Mouse (Mus musculus): ENCODE measurements around the gene Svop. TPM values are rescaled to one million over a fixed set of nuclear protein-coding genes. Genes with fewer than 3 reads are reported as not detected.
A peak's percentile ranks its signal among the peaks of the same experiment; 100 is the strongest.

The Svop gene
- polyA plus RNA-seq, 1 experiment from 2014 or later: 26.7 TPM

DNA sequence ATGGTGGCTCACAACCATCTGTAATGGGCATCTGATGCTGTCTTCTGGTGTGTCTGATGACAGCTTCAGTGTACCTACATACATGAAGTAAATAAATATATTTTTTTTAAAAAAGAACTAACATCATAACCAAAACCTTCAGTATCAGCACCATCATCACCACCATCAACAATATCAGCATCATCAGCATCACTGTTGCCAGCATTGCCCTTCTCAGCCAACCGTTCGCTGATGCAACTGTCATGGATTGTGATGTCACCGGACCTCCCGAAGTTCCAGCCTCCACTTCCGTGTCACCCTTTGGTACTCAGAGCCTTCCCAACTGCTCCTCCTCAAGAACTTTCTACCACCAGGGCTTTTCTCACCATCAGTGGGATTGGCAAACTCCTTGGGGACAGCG lies 26.2 kb downstream of the Svop start, which contains the start of gene Usp30:
Gene Usp30, plus strand, starts transcription at position 301 of the 400 bp plus-strand sequence.
- WGBS: 90% methylated on average over 6 of the region's 6 CpGs
- H3K36me3 ChIP-seq (ENCODE audit: control insufficient read depth, insufficient read depth, low read length): no peaks in the 10 kb centered on the region
- ATAC-seq (ENCODE audit: low FRiP score): no peak
- H3K27ac ChIP-seq (ENCODE audit: low read depth, low read length): no peak within 1 kb of the TSS
- H3K9me3 ChIP-seq (ENCODE audit: control insufficient read depth, low read length): no peaks in the 10 kb centered on the region
- no peak within 1 kb of the TSS for H3K9ac ChIP-seq (ENCODE audit: low read depth, low read length)
- H3K4me3 ChIP-seq (ENCODE audit: low read depth, low read length): no peak within 1 kb of the TSS
- no peak within 1 kb of the TSS for H3K4me2 ChIP-seq (replicated peaks; ENCODE audit: low read depth, low read length)
- no peak for DNase-seq (ENCODE audit: low spot score)
- H3K27me3 ChIP-seq (ENCODE audit: control insufficient read depth, insufficient read depth, low read length): no peaks in the 10 kb centered on the region
- H3K4me1 ChIP-seq (replicated peaks; ENCODE audit: control insufficient read depth, insufficient read depth, low read length): no peaks in the 10 kb centered on the region

DNA sequence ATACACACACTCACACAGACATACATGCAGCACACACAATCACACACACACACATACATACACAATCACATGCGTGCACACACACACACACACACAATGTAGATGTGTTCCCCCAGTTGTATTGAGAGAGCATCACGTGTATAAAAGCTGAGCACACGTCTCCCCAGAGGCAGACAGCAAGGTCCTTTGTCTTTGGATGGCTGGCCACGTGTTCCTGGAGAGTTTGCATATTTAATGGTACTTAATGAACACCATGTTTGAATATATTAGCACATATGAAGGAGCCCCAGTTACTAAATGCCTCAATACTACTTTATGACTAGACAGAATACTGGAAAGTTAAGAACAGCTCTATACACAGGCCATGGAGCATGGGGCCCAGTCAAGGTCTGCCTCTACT lies 27.4 kb downstream of the Svop start:
- Histone ChIP-seq H3K9ac (ENCODE audit: low read depth, low read length) (no peak overlapping the region), H3K27me3 (ENCODE audit: control insufficient read depth, insufficient read depth, low read length) (no peaks in the 10 kb centered on the region), H3K36me3 (ENCODE audit: control insufficient read depth, insufficient read depth, low read length) (no peaks in the 10 kb centered on the region), H3K9me3 (ENCODE audit: control insufficient read depth, low read length) (no peaks in the 10 kb centered on the region), H3K4me2 (replicated peaks; ENCODE audit: low read depth, low read length) (no peak overlapping the region), H3K4me1 (replicated peaks; ENCODE audit: control insufficient read depth, insufficient read depth, low read length) (no peaks in the 10 kb centered on the region), H3K4me3 (ENCODE audit: low read depth, low read length) (no peak overlapping the region), H3K27ac (ENCODE audit: low read depth, low read length) (no peak overlapping the region)
- WGBS: 75% methylated on average over 4 of the region's 4 CpGs
- no peak for ATAC-seq (ENCODE audit: low FRiP score)
- no peak for DNase-seq (ENCODE audit: low spot score)

DNA sequence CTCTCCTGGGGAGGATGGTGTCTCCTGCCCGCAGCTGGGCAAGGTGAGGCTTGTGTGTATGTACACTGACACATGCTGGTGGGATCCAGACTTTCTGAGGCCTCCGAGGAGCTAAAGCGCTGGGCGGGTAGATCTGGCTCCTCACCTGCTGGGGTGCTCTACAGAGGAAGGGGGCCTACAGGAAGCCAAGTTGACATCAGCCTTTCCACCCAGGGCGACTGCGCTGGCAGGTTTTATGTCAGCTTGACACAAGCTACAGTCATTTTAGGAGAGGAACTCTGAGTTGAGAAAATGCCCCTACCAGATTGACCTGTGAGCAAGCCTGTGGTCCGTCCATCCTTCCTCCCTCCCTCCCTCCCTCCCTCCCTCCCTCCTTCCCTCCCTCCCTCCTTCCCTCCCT lies 29.7 kb downstream of the Svop start:
- Histone ChIP-seq H3K9ac (ENCODE audit: low read depth, low read length) (no peak overlapping the region), H3K9me3 (ENCODE audit: control insufficient read depth, low read length) (no peaks in the 10 kb centered on the region), H3K27me3 (ENCODE audit: control insufficient read depth, insufficient read depth, low read length) (no peaks in the 10 kb centered on the region), H3K4me3 (ENCODE audit: low read depth, low read length) (no peak overlapping the region), H3K27ac (ENCODE audit: low read depth, low read length) (no peak overlapping the region), H3K36me3 (ENCODE audit: control insufficient read depth, insufficient read depth, low read length) (no peaks in the 10 kb centered on the region), H3K4me1 (replicated peaks; ENCODE audit: control insufficient read depth, insufficient read depth, low read length) (no peaks in the 10 kb centered on the region), H3K4me2 (replicated peaks; ENCODE audit: low read depth, low read length) (no peak overlapping the region)
- DNase-seq (ENCODE audit: low spot score) (no peak), ATAC-seq (ENCODE audit: low FRiP score) (no peak)
- 59% methylated on average over 6 of the region's 7 CpGs for WGBS

DNA sequence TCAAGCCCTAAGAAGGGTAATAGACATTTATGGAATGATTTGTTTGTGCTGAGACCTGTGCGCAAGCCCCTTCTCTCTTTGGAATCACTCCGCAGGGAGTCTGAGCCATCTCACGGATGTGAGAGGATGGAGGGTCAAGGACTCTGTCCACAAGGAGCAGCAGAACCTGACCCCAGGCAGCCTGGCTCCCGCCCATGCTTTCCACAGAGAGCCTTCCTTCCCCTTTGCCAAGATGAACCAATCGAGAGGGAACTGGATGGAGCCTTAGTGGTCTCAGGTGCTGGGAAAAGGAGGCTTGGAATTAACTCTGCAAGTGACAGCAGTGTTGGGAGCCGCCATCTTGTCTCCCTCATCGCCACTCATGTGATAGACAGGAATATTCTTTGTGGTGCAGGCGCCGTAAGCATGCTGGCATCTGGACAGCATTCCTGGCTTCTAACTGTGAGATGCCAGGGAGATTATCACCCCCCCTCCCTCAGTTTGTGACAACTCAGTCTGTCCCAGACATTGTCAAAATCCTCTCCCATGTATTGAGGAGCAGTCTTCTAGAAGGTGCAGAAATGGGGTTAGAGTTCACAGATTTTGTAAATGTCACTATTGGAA lies 34.1 kb downstream of the Svop start:
- H3K4me2 ChIP-seq (replicated peaks; ENCODE audit: low read depth, low read length): no peak overlapping the region
- no peak for DNase-seq (ENCODE audit: low spot score)
- H3K4me3 ChIP-seq (ENCODE audit: low read depth, low read length): no peak overlapping the region
- no peaks in the 10 kb centered on the region for H3K4me1 ChIP-seq (replicated peaks; ENCODE audit: control insufficient read depth, insufficient read depth, low read length)
- H3K27ac ChIP-seq (ENCODE audit: low read depth, low read length): no peak overlapping the region
- no peaks in the 10 kb centered on the region for H3K36me3 ChIP-seq (ENCODE audit: control insufficient read depth, insufficient read depth, low read length)
- no peak for ATAC-seq (ENCODE audit: low FRiP score)
- H3K9me3 ChIP-seq (ENCODE audit: control insufficient read depth, low read length): no peaks in the 10 kb centered on the region
- no peak overlapping the region for H3K9ac ChIP-seq (ENCODE audit: low read depth, low read length)
- WGBS: 81% methylated on average over 9 of the region's 9 CpGs
- no peaks in the 10 kb centered on the region for H3K27me3 ChIP-seq (ENCODE audit: control insufficient read depth, insufficient read depth, low read length)

DNA sequence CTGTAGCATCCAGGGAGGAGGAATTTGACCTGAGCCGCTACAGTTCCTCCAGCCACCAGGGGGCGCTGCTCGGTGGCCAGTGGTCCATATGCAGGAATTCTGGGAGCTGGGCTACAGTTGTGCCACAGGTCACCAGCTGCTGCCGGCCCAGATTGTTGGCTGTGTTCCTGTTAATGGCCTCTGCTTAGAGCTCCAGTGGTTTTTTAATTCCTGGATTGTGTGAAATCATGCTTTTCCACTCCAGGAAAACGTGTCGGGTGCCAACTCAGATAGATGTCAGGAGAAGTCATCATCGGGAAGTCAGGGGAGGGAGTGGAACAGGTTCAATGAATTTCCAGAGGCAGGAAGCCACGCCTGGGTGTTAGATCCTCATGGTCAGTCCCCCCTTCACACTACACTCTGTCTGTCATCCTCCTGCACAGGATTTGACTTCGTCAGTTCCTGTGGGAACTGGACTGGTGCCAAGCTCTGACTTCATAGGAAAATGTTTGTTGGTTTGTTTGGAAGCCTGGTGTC lies 39.1 kb downstream of the Svop start:
- ATAC-seq (ENCODE audit: low FRiP score): no peak

DNA sequence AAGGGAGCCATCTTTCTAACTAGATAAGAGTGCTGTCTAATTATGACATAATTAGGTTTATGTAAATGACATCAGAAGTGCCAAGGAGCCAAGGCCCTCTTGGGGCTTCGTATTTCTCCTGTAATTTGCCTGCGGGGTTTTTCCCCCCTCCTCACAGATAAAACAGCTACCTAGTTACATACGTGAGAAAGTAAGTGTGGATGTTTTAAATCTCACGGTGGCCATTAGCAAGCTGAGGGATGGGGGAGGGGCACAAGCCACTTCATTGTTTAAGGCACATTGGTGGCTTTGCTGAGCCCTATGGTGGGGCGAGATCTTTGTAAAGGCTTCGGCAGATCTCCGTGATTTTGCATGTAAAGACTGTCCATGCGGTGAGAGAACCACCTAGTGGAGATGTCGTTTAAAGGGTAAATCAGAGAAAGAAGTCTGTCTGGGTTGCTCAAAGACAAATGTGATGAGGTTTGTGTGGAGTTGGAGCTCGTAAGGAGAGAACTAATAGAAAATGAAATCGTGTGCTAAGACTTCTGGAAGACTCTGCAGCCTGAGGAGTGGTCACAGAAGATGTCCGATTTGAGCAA lies 42.5 kb downstream of the Svop start:
- 61% methylated on average over 12 of the region's 12 CpGs for WGBS
- H3K9ac ChIP-seq (ENCODE audit: low read depth, low read length): no peak overlapping the region

More for the DNA sequence above, 39.1 kb downstream of the Svop start:
- no peaks in the 10 kb centered on the region for H3K4me1 ChIP-seq (replicated peaks; ENCODE audit: control insufficient read depth, insufficient read depth, low read length)
- WGBS: 39% methylated on average over 9 of the region's 9 CpGs
- H3K36me3 ChIP-seq (ENCODE audit: control insufficient read depth, insufficient read depth, low read length): no peaks in the 10 kb centered on the region
- H3K27me3 ChIP-seq (ENCODE audit: control insufficient read depth, insufficient read depth, low read length): no peaks in the 10 kb centered on the region
- H3K9ac ChIP-seq (ENCODE audit: low read depth, low read length): no peak overlapping the region
- no peaks in the 10 kb centered on the region for H3K9me3 ChIP-seq (ENCODE audit: control insufficient read depth, low read length)
- H3K4me3 ChIP-seq (ENCODE audit: low read depth, low read length): no peak overlapping the region
- H3K27ac ChIP-seq (ENCODE audit: low read depth, low read length): no peak overlapping the region
- no peak overlapping the region for H3K4me2 ChIP-seq (replicated peaks; ENCODE audit: low read depth, low read length)
- DNase-seq (ENCODE audit: low spot score): peak; percentile 85

DNA sequence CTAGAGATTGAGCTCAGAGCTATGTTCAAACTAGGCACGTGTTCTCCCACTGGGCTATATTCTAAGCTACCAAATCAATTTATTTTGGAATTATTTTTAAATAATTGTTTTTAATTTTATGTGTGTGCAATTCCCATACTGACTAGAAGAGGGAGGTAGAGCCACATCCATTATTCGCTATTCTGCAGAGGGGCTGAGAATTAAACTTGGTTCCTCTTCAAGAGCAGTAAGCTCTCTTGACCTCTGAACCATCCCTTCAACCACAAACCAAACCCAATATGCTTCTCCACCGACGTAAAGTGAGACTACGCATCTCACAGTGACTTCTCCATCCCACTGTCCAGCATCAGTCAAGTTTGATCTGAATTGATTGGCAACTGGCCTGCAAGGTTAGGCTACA lies 44.2 kb downstream of the Svop start:
- Histone ChIP-seq H3K27me3 (ENCODE audit: control insufficient read depth, insufficient read depth, low read length) (no peaks in the 10 kb centered on the region; the same call in 1 of the 2 replicates), H3K9me3 (ENCODE audit: control insufficient read depth, low read length) (no peaks in the 10 kb centered on the region), H3K4me2 (replicated peaks; ENCODE audit: low read depth, low read length) (no peak overlapping the region), H3K27ac (ENCODE audit: low read depth, low read length) (no peak overlapping the region), H3K9ac (ENCODE audit: low read depth, low read length) (no peak overlapping the region), H3K4me3 (ENCODE audit: low read depth, low read length) (no peak overlapping the region), H3K4me1 (replicated peaks; ENCODE audit: control insufficient read depth, insufficient read depth, low read length) (no peaks in the 10 kb centered on the region), H3K36me3 (ENCODE audit: control insufficient read depth, insufficient read depth, low read length) (no peaks in the 10 kb centered on the region)
- ATAC-seq (ENCODE audit: low FRiP score): no peak
- WGBS: 87% methylated on average over 5 of the region's 5 CpGs
- no peak for DNase-seq (ENCODE audit: low spot score)

More for the DNA sequence above, 42.5 kb downstream of the Svop start:
- no peak overlapping the region for H3K27ac ChIP-seq (ENCODE audit: low read depth, low read length)
- no peaks in the 10 kb centered on the region for H3K4me1 ChIP-seq (replicated peaks; ENCODE audit: control insufficient read depth, insufficient read depth, low read length)
- H3K4me2 ChIP-seq (replicated peaks; ENCODE audit: low read depth, low read length): no peak overlapping the region
- DNase-seq (ENCODE audit: low spot score) (no peak), ATAC-seq (ENCODE audit: low FRiP score) (no peak)
- H3K27me3 ChIP-seq (ENCODE audit: control insufficient read depth, insufficient read depth, low read length): no peaks in the 10 kb centered on the region; the same call in 1 of the 2 replicates
- H3K4me3 ChIP-seq (ENCODE audit: low read depth, low read length): no peak overlapping the region
- no peaks in the 10 kb centered on the region for H3K36me3 ChIP-seq (ENCODE audit: control insufficient read depth, insufficient read depth, low read length)
- H3K9me3 ChIP-seq (ENCODE audit: control insufficient read depth, low read length): no peaks in the 10 kb centered on the region

DNA sequence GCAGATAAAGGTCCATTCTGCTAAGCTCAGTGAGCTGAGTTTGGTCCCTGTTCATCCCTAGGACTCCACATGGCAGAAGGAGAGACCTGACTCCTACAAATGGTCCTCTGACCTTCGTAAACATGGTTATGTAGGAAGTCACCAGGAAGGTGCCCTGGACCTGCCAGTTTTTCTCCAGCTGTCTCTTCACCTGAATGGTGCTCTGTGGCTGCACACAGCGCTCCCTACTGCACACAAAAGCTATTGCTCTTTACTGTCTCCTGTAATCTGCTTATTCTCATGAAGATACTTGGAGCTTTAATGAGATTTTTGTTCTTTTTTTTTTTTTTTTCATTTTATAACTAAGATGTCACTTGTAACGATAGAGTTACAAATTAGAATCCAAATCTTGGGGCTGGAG lies 44.8 kb downstream of the Svop start:
- Histone ChIP-seq H3K36me3 (ENCODE audit: control insufficient read depth, insufficient read depth, low read length) (no peaks in the 10 kb centered on the region), H3K4me2 (replicated peaks; ENCODE audit: low read depth, low read length) (no peak overlapping the region), H3K9ac (ENCODE audit: low read depth, low read length) (no peak overlapping the region), H3K4me1 (replicated peaks; ENCODE audit: control insufficient read depth, insufficient read depth, low read length) (no peaks in the 10 kb centered on the region), H3K27me3 (ENCODE audit: control insufficient read depth, insufficient read depth, low read length) (no peaks in the 10 kb centered on the region; the same call in 1 of the 2 replicates), H3K4me3 (ENCODE audit: low read depth, low read length) (no peak overlapping the region), H3K9me3 (ENCODE audit: control insufficient read depth, low read length) (no peaks in the 10 kb centered on the region), H3K27ac (ENCODE audit: low read depth, low read length) (no peak overlapping the region)
- WGBS: 61% methylated on average over 3 of the region's 3 CpGs
- ATAC-seq (ENCODE audit: low FRiP score) (no peak), DNase-seq (ENCODE audit: low spot score) (no peak)

DNA sequence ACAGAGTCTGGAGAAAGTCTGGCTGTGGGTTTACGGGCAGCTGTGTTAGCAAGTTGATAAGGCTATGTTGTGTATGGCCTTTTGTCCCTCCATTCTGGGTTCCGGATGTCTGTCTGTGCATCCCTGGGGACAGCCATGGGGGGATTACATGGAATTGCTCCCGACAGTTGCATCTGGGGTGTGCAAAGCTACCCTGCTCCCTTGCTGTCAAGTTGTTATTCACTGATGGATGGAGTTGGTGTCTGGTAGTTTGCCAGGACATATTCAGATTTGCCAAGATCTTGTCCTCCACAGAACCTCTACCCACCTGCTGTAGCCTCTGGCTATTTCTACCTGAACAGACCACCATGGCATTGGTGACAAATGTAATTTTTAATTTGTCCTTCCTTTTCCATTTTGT lies 45.2 kb downstream of the Svop start:
- no peaks in the 10 kb centered on the region for H3K36me3 ChIP-seq (ENCODE audit: control insufficient read depth, insufficient read depth, low read length)
- H3K4me3 ChIP-seq (ENCODE audit: low read depth, low read length): no peak overlapping the region
- H3K4me2 ChIP-seq (replicated peaks; ENCODE audit: low read depth, low read length): no peak overlapping the region
- no peak for DNase-seq (ENCODE audit: low spot score)
- no peak for ATAC-seq (ENCODE audit: low FRiP score)
- no peaks in the 10 kb centered on the region for H3K4me1 ChIP-seq (replicated peaks; ENCODE audit: control insufficient read depth, insufficient read depth, low read length)
- H3K27me3 ChIP-seq (ENCODE audit: control insufficient read depth, insufficient read depth, low read length): no peaks in the 10 kb centered on the region; the same call in 1 of the 2 replicates
- H3K9me3 ChIP-seq (ENCODE audit: control insufficient read depth, low read length): no peaks in the 10 kb centered on the region
- H3K27ac ChIP-seq (ENCODE audit: low read depth, low read length): no peak overlapping the region
- no peak overlapping the region for H3K9ac ChIP-seq (ENCODE audit: low read depth, low read length)
- 85% methylated on average over 3 of the region's 3 CpGs for WGBS
